Mouse (Mus musculus): ENCODE measurements around the gene Klhl32. TPM values are rescaled to one million over a fixed set of nuclear protein-coding genes. Genes with fewer than 3 reads are reported as not detected.

The Klhl32 gene
- polyA plus RNA-seq, 1 experiment, result not detected

DNA sequence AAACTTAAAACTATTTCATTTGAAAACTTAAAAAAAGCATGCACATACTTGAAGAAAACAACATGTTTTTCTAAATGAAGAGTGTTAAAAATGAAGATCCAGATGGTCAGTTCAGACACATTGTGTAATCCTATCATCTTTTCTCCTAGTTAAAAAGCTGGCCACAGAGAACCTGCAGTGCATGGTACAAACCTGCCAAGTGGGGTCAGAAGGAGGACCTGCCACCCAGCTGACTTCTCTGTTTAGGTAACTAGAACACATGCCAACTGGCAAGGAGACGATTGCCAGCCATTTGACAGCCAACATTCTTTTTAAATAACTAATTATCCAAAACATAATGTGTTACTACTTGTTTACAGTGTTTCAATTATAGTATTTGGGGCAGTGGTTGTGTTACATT lies 252.3 kb downstream of the Klhl32 start:
- Histone ChIP-seq H3K4me3 (ENCODE audit: insufficient read depth, low read depth, low read length) (no peak overlapping the region), H3K4me1 (ENCODE audit: control insufficient read depth, insufficient read depth, low read length) (no peaks in the 10 kb centered on the region), H3K27ac (ENCODE audit: insufficient read depth, low read depth, low read length) (no peak overlapping the region)
- no peak for TF ChIP-seq CTCF (IDR thresholded peaks at IDR 0.05; ENCODE audit: insufficient read depth, low read depth, low read length)
- no peak for TF ChIP-seq POLR2A (IDR thresholded peaks at IDR 0.05; ENCODE audit: insufficient read depth, low read depth, low read length)
- WGBS, result 39% methylated on average over 1 of the region's 1 CpGs

DNA sequence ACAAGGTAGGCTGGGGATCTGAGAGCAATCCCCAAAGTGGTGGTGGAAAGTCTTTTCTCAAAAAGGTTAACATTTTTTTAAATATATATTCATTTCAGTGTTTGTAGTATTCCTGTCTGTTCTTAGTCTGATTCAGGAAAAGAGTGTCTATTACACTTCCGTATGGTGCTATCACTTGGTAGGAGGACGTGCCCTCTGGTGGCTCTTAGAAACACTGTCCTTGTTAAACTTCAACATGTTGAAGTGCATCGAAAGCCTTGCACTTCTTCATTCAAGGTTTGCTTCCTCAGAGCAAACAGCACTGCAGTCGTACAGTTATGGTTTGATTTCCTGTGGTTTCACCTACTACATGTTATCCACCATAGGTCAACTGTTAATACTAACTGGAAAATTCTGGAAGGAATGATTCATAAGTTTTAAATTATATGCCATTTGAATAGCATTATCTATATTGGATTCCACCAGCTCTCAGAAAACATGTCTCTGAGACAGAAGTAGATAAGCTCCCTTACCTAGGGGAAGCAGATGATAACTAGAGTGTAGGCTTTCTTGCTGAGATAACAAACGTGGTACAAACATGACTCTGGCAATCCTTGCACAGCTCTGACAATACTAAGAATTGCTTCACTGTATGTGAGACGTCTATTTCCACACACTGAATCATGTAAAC lies 253.8 kb downstream of the Klhl32 start:
- H3K4me3 ChIP-seq (ENCODE audit: insufficient read depth, low read depth, low read length), result no peak overlapping the region
- 95% methylated on average over 6 of the region's 6 CpGs for WGBS
- TF ChIP-seq POLR2A (IDR thresholded peaks at IDR 0.05; ENCODE audit: insufficient read depth, low read depth, low read length), result no peak
- TF ChIP-seq CTCF (IDR thresholded peaks at IDR 0.05; ENCODE audit: insufficient read depth, low read depth, low read length), result no peak
- H3K27ac ChIP-seq (ENCODE audit: insufficient read depth, low read depth, low read length), result no peak overlapping the region
- H3K4me1 ChIP-seq (ENCODE audit: control insufficient read depth, insufficient read depth, low read length), result no peaks in the 10 kb centered on the region

DNA sequence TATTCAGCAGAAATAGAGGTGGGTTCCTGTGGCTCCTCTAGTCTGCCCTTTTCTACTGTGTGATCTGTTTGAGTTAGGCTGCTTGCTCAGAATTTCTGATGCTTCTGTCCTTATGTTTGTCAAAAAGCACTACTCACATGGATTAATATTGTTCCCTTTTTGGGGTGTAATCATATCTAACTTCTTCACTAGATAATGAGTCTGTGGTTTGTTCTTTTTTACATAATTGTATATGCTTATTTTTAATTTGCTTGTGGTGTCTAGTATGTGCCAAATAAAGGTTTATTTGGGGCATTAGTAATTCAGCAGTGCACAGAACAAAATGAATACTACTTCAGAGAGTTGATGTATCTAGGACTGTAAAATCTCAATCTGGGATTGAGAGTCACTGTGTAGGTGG lies 256.1 kb downstream of the Klhl32 start:
- TF ChIP-seq CTCF (IDR thresholded peaks at IDR 0.05; ENCODE audit: insufficient read depth, low read depth, low read length) (no peak), POLR2A (IDR thresholded peaks at IDR 0.05; ENCODE audit: insufficient read depth, low read depth, low read length) (no peak)
- H3K4me3 ChIP-seq (ENCODE audit: insufficient read depth, low read depth, low read length), result no peak overlapping the region
- no peak overlapping the region for H3K27ac ChIP-seq (ENCODE audit: insufficient read depth, low read depth, low read length)
- no peaks in the 10 kb centered on the region for H3K4me1 ChIP-seq (ENCODE audit: control insufficient read depth, insufficient read depth, low read length)

DNA sequence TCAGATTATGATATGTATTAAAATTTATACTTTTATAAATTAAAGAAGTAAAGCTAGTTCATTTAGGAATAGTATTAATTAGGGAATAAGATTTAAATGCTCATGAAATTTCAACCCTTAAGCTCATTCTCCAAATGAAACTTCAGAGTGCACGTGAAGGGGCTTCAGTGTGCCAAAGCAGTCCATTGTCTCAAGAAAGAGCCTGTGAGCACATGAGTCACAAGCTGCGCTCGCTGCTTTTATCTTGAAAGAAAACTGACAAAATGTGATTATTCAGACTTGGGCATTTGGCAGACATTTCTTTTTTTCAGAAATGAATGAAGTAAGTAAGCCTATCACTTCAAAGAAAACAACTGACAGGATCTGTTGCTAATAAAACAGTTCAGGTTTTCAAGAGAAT lies 266.9 kb downstream of the Klhl32 start:
- H3K4me3 ChIP-seq (ENCODE audit: insufficient read depth, low read depth, low read length), result no peak overlapping the region
- H3K4me1 ChIP-seq (ENCODE audit: control insufficient read depth, insufficient read depth, low read length), result no peaks in the 10 kb centered on the region
- no peak overlapping the region for H3K27ac ChIP-seq (ENCODE audit: insufficient read depth, low read depth, low read length)
- TF ChIP-seq CTCF (IDR thresholded peaks at IDR 0.05; ENCODE audit: insufficient read depth, low read depth, low read length) (no peak), POLR2A (IDR thresholded peaks at IDR 0.05; ENCODE audit: insufficient read depth, low read depth, low read length) (no peak)
- 63% methylated on average over 3 of the region's 3 CpGs for WGBS

DNA sequence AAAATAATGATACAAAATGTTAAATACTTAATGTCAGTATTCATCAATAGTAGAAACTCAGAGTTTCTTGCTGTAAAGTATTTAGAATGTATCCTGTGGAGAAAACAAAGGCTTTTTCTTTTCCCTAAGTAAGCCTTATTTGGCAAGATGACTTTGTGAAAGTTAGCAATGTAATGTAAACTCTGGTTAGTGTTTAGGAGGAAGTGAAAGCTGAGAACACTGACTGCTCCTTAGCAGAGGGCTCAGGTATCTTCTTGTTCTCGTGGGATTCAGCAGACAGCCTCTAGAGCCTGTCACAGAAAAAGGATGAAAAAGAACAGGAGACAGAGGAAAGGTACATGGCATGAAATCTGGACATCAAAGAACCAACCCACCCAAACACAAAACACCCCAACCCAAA lies 268.6 kb downstream of the Klhl32 start:
- WGBS, result 84% methylated on average over 1 of the region's 1 CpGs
- TF ChIP-seq CTCF (IDR thresholded peaks at IDR 0.05; ENCODE audit: insufficient read depth, low read depth, low read length) (no peak), POLR2A (IDR thresholded peaks at IDR 0.05; ENCODE audit: insufficient read depth, low read depth, low read length) (no peak)
- no peak overlapping the region for H3K27ac ChIP-seq (ENCODE audit: insufficient read depth, low read depth, low read length)
- no peaks in the 10 kb centered on the region for H3K4me1 ChIP-seq (ENCODE audit: control insufficient read depth, insufficient read depth, low read length)
- no peak overlapping the region for H3K4me3 ChIP-seq (ENCODE audit: insufficient read depth, low read depth, low read length)

DNA sequence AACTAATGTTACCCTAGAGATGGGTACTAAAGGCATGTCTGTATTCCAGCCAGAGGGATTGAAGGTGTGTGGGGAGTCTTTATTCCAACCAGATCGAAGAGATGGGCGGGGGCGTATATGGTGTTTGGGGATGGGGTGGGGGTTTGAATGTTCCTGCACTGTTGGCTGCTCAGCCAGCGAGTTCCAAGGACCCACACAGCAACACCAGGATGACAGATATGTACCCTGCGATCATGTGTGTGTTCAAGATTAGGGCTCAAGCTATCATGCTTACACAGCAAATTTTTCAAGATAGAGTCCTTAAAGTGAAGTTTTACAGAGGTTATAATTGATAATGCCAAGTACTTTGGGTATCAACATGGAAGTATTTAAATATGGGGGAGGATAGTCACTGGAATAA lies 273.3 kb downstream of the Klhl32 start:
- Histone ChIP-seq H3K27ac (ENCODE audit: insufficient read depth, low read depth, low read length) (no peak overlapping the region), H3K4me3 (ENCODE audit: insufficient read depth, low read depth, low read length) (no peak overlapping the region), H3K4me1 (ENCODE audit: control insufficient read depth, insufficient read depth, low read length) (no peaks in the 10 kb centered on the region)
- TF ChIP-seq POLR2A (IDR thresholded peaks at IDR 0.05; ENCODE audit: insufficient read depth, low read depth, low read length) (no peak), CTCF (IDR thresholded peaks at IDR 0.05; ENCODE audit: insufficient read depth, low read depth, low read length) (no peak)
- 95% methylated on average over 5 of the region's 5 CpGs for WGBS

DNA sequence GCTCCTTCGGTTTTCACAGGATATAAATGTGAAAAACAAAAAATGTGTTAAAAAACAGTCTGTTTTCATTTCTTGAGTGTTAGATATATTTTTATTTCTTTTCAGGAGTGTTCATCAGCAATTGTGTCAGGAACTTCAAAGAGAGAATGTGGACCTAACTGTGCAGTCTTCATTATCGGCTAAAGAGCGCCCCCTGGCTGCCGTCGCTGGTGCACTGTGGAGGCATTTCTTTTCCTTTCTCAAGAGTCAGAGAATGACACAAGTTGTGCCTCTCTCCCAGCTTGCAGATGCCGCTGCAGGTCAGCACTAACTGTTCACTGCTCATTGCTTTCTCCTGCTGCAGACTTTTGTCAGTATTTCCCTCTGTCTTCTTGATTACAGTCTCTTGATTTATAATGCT lies 276.6 kb downstream of the Klhl32 start:
- Histone ChIP-seq H3K27ac (ENCODE audit: insufficient read depth, low read depth, low read length) (no peak overlapping the region), H3K4me3 (ENCODE audit: insufficient read depth, low read depth, low read length) (no peak overlapping the region), H3K4me1 (ENCODE audit: control insufficient read depth, insufficient read depth, low read length) (no peaks in the 10 kb centered on the region)
- WGBS, result 12% methylated on average over 6 of the region's 6 CpGs
- TF ChIP-seq POLR2A (IDR thresholded peaks at IDR 0.05; ENCODE audit: insufficient read depth, low read depth, low read length), result no peak
- peak; percentile 74; the same call in 1 of the 2 replicates for TF ChIP-seq CTCF (IDR thresholded peaks at IDR 0.05; ENCODE audit: insufficient read depth, low read depth, low read length)

DNA sequence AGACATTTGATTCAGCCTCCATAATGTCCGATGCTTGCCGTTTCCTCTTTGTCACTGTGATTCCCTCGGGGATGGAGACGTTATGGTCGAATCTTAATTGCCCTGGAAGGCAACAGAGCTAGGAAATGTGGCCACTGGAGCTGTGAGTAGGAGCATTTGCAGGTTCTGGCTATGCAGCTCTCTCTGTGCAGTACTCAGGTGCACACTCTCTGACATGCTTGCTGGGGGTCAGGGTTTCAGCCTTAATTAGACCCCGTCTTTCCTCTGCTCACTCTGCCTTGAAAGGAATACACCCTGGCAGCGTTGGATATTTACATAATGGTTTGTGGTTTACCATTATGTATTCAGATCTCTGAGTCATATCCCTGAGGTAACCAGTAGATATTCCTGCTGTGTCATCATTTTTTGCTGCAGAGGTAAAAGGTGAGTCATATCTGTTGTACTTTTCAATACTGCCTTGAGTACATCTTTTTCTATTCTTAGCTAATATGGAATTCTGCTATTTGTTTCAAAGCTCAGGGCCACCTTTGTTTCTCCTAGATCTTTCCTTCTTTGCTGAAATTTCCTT lies 281.9 kb downstream of the Klhl32 start:
- Histone ChIP-seq H3K27ac (ENCODE audit: insufficient read depth, low read depth, low read length) (no peak overlapping the region), H3K4me3 (ENCODE audit: insufficient read depth, low read depth, low read length) (no peak overlapping the region), H3K4me1 (ENCODE audit: control insufficient read depth, insufficient read depth, low read length) (no peaks in the 10 kb centered on the region)
- TF ChIP-seq POLR2A (IDR thresholded peaks at IDR 0.05; ENCODE audit: insufficient read depth, low read depth, low read length) (no peak), CTCF (IDR thresholded peaks at IDR 0.05; ENCODE audit: insufficient read depth, low read depth, low read length) (no peak)
- 86% methylated on average over 7 of the region's 7 CpGs for WGBS

DNA sequence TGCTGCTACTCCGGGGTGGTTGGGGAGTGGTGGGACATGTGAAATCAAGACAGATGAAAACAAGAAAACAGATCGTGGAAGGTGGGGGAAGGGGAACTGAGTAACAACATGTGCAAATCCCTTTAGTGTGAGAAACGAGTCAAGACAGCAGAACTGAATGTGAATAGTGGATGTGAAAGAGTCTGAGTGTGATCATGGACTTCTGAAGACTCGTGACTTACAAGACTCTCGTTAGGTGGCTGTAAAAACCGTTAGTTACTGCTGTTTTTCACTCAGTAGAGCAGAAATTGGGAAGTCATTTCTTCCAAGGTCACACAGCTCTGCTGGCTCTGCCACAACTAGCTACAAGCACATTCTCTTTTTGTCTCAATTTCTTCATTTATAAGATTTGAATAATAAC lies 282.9 kb downstream of the Klhl32 start:
- Histone ChIP-seq H3K4me1 (ENCODE audit: control insufficient read depth, insufficient read depth, low read length) (no peaks in the 10 kb centered on the region), H3K4me3 (ENCODE audit: insufficient read depth, low read depth, low read length) (no peak overlapping the region), H3K27ac (ENCODE audit: insufficient read depth, low read depth, low read length) (no peak overlapping the region)
- TF ChIP-seq CTCF (IDR thresholded peaks at IDR 0.05; ENCODE audit: insufficient read depth, low read depth, low read length), result no peak
- TF ChIP-seq POLR2A (IDR thresholded peaks at IDR 0.05; ENCODE audit: insufficient read depth, low read depth, low read length), result no peak
- WGBS, result 60% methylated on average over 6 of the region's 6 CpGs

Other genes with a start within 250 kb of the Klhl32 start
- gene Ndufaf4, start 47.0 kb upstream of the Klhl32 start, polyA plus RNA-seq (2012; ENCODE audit: insufficient read depth, insufficient read length, low replicate concordance, missing spikeins), result not detected in 2 replicates
- not detected in 2 replicates for gene Gpr63, start 115.3 kb upstream of the Klhl32 start, polyA plus RNA-seq (2012; ENCODE audit: insufficient read depth, insufficient read length, low replicate concordance, missing spikeins)

Data from olfactory bulb, adult 2 months (tissue).